Mouse (Mus musculus) ovary, postnatal 36 days (tissue): ENCODE measurements around the gene 4930539E08Rik.

Experiments
- DNase-seq: peaks from one replicate; pipeline ENCODE4 v3.0.0; 2022; ENCODE audit warnings: low spot score, mixed read lengths

The 4930539E08Rik gene

GRCm38 (mm10) chr17:28895217-28895875, 19.8 kb downstream of the 4930539E08Rik start:
- no peak for DNase-seq

- no peak for DNase-seq
Observed at GRCm38 (mm10) chr17:28894050-28894767, 20.9 kb downstream of the 4930539E08Rik start.

- no peak for DNase-seq
Observed at GRCm38 (mm10) chr17:28886266-28886665, 28.9 kb downstream of the 4930539E08Rik start.

- DNase-seq = no peak
Observed at GRCm38 (mm10) chr17:28885231-28885630, 29.9 kb downstream of the 4930539E08Rik start.

GRCm38 (mm10) chr17:28883941-28884516, 31.1 kb downstream of the 4930539E08Rik start:
- DNase-seq = no peak

- DNase-seq = no peak
Observed at GRCm38 (mm10) chr17:28882810-28883209, 32.3 kb downstream of the 4930539E08Rik start.

DNA sequence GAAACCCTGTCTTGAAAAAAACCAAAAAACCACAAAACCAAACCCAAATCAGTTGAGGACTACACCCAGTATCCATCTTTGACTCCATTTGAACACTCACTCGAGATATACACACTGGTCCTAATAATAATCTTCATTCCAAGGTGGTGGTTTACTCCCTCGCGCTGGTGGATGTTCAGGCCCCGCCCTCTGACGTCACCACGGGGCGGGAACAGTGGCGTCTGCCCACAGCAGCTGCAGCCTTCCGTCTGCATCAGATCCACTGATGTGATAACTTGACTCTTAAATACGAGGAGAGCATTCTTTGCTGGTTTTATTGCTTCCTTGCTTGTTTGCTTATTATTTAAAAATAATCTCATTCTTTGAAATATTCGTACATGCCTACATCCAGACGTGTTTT, 32.8 kb downstream of the 4930539E08Rik start:
- DNase-seq = peak; percentile 55

- peak; percentile 77 for DNase-seq
Observed at GRCm38 (mm10) chr17:28879931-28880391, 35.2 kb downstream of the 4930539E08Rik start.

DNA sequence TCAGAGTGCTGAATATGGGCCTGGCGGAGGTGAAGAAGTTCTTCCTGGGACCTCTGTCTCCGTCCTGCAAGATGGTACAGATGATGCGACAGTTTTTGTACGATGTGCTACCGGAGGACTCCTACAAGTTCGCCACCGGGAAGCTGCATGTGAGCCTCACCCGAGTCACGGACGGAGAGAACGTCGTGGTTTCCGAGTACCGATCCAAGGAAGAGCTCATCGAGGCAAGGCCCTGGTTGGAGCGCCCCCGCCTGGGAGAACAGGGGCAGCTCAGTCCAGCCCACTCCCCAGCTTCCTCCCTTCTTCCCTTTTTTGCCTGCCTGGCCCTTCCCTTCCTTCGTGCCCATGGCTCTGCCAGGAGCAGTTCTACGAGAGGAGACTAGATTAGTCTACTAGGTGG, 38.3 kb downstream of the 4930539E08Rik start:
- peak; percentile 28 for DNase-seq

- DNase-seq = no peak
Observed at GRCm38 (mm10) chr17:28876331-28876730, 38.8 kb downstream of the 4930539E08Rik start.

DNA sequence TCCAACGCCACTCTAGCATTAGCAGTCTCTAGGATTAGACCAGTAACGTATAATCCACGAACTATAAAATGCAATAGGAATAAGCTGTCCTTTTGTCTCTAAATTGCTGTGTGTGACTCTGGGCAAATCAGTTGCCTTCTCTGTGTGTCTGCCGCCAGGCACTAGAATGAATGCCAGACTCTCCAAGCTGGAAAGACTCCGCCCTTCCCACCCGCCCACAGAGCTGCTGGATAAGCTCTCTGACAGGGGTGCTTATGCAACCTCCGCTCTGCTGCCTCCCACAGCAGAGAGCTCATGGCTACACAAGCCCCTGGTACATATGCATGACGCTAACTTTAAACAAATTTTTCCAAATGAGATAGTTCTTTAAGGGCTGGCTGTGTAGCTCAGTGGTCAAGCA, 39.8 kb downstream of the 4930539E08Rik start:
- peak; percentile 34 for DNase-seq

GRCm38 (mm10) chr17:28874825-28875224, 40.3 kb downstream of the 4930539E08Rik start:
- DNase-seq = peak; percentile 33

GRCm38 (mm10) chr17:28874216-28874615, 40.9 kb downstream of the 4930539E08Rik start:
- DNase-seq = no peak

GRCm38 (mm10) chr17:28872322-28872721, 42.8 kb downstream of the 4930539E08Rik start:
- DNase-seq = no peak

DNA sequence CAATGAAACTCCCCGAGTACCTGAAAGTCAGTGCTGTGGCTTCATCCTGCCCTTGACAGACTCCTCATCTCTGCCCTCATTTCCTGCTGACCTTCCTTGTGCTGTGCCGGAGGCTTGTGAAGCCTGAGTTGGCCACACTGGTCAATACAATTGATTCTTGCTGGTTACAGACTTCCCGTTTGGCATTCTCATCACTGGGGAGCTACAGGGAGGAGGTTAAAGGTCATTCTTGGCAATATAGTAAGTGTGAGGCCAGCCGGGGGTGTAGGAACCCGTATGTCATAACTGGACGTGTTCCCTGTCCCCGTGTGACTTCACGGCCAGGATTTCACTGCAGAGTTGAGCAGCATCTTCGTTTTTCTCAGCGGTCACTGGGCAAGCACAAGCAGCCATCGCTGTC, 43.3 kb downstream of the 4930539E08Rik start:
- no peak for DNase-seq

DNA sequence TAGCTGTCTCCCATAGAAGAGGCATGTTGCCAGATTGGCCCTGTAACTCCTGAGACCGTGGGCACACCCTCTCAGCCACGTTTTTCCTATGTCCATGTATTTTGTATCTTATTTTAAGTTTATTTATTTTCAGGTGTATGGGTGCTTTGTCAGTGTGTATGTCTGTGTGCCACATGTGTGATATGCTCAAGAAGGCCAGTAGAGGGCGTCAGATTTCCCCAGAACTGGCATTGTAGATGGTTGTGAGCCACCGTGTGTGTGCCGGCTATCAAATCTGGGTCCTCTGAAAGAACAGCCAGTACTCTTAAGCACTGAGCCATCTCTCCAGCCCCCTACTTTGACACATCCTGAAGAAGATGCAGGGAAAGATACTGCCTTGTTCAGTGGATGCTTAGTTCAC, 44.7 kb downstream of the 4930539E08Rik start:
- no peak for DNase-seq

GRCm38 (mm10) chr17:28869412-28870110, 45.6 kb downstream of the 4930539E08Rik start:
- DNase-seq = no peak

- no peak for DNase-seq
Observed at GRCm38 (mm10) chr17:28867381-28867780, 47.7 kb downstream of the 4930539E08Rik start.

DNA sequence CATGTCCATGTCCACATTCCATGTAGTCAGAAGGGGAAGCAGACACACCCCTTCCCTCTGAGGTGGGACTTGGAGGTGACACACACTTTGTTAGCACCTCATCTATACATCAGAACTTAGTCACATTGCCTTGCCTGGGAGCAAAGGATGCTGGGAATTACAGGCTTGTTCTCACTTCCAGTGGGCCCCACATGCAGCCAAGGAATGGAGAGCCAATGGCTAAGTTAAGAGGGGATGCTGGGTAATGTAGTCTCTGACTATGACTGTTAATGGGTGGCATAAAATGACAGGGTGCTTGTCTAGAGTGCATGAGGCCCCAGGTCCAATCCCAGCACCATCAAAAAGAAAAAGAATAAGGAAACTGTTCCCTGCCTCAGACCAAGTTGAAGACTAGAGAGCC, 48.2 kb downstream of the 4930539E08Rik start:
- DNase-seq = no peak

GRCm38 (mm10) chr17:28864464-28864863, 50.7 kb downstream of the 4930539E08Rik start:
- DNase-seq = no peak

DNA sequence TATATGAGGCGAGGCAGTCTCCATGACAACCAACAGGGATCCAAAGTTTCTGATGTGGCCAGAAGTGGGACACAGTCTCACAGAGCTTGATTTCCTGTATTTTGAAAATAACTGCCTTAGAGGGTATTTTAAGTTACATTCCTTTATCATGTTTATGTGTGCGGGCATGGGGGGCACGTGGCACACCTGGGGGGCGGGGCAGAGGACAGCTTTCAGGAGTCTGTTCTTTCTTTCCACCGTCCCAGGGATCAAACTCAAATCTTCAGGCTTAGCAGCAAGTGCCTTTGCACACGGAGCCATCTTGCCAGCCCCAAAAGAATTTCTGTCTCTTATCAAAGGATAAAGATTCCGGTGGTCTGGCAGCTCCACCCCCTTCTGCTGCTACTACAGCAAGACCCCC, 51.2 kb downstream of the 4930539E08Rik start:
- no peak for DNase-seq

DNA sequence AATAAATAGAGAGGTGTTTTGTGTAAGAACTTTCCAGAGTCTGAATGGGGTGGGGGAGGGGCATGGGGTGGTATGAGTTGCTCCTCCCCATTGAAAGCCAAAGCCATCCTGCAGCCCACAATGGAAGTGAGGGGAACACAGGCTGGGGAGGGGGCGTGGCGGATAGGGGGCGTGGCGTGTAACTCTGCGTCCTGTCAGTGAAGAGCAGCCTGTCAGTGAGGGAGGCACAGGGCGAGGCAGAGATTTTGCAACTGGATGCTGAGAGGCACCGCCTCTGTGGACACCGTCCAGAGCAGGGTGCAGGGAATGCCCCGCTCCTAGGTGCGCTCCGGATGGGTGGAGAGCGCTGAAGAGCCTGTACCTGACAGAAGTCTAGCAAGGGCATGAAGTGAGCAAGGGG, 56.9 kb downstream of the 4930539E08Rik start, which contains the start of gene Pnpla1:
TSS of gene Pnpla1 (plus strand) at position 207 of the 400 bp plus-strand sequence.
- no peak for DNase-seq
